ENCODE assay signal across 25 mouse cellular contexts in genomic region chr3:54577851-54578250, GRCm38 (mm10).
DNase-seq lines count a peak whose midpoint lies in the region; ATAC-seq and TF ChIP-seq lines count a peak whose summit lies in the region.
"Had no signal": no experiment of that assay in that cellular context is flagged by ENCODE, and none has a peak within 500 bp of the region (broad histone marks: within the 10 kb centered on the region; RNA-seq: fewer than 3 reads in every experiment).

No protein-coding gene starts in this region.

- no peak overlapping the region for H3K4me2 ChIP-seq in embryonic facial prominence, embryonic 13.5 days
- no peak overlapping the region for H3K4me2 ChIP-seq in forebrain, embryonic 14.5 days (ENCODE audit: low read length)
- H3K4me2 ChIP-seq in forebrain, embryonic 12.5 days, result no peak overlapping the region
- no peak overlapping the region for H3K4me2 ChIP-seq in forebrain, postnatal 0 days (ENCODE audit: low read depth)
- H3K4me2 ChIP-seq: embryonic facial prominence, embryonic 12.5 days had no signal

- no peaks in the 10 kb centered on the region for H3K27me3 ChIP-seq in embryonic facial prominence, embryonic 13.5 days
- H3K27me3 ChIP-seq in embryonic facial prominence, embryonic 10.5 days (replicated peaks; ENCODE audit: low read depth, poor library complexity, severe bottlenecking), result no peaks in the 10 kb centered on the region
- H3K27me3 ChIP-seq in forebrain, embryonic 14.5 days (replicated peaks; ENCODE audit: control insufficient read depth, insufficient read depth, low read length), result no peaks in the 10 kb centered on the region
- no peaks in the 10 kb centered on the region for H3K27me3 ChIP-seq in forebrain, embryonic 12.5 days
- no peaks in the 10 kb centered on the region for H3K27me3 ChIP-seq in forebrain, postnatal 0 days (ENCODE audit: insufficient read depth, low read length)
- no peaks in the 10 kb centered on the region for H3K27me3 ChIP-seq in forebrain, embryonic 10.5 days (ENCODE audit: poor library complexity, severe bottlenecking)
- H3K27me3 ChIP-seq: CH12.LX; embryonic facial prominence, embryonic 12.5 days; Patski had no signal

- H3K27ac ChIP-seq in embryonic facial prominence, embryonic 13.5 days, result 0 out of 2 replicates have a peak overlapping the region, but pooled peaks have one; percentile 16
- no peak overlapping the region for H3K27ac ChIP-seq in embryonic facial prominence, embryonic 10.5 days (replicated peaks)
- no peak overlapping the region for H3K27ac ChIP-seq in forebrain, embryonic 14.5 days (ENCODE audit: low read depth, low read length)
- no peak overlapping the region for H3K27ac ChIP-seq in forebrain, embryonic 12.5 days
- no peak overlapping the region for H3K27ac ChIP-seq in forebrain, postnatal 0 days (ENCODE audit: low read depth, low read length)
- no peak overlapping the region for H3K27ac ChIP-seq in forebrain, embryonic 10.5 days
- H3K27ac ChIP-seq: embryonic facial prominence, embryonic 12.5 days had no signal

- 92% methylated on average over 5 of the region's 5 CpGs for WGBS in embryonic facial prominence, embryonic 13.5 days
- WGBS in embryonic facial prominence, embryonic 10.5 days, result 91% methylated on average over 5 of the region's 5 CpGs
- WGBS in forebrain, embryonic 14.5 days, result 75% methylated on average over 5 of the region's 5 CpGs
- 86% methylated on average over 5 of the region's 5 CpGs for WGBS in forebrain, embryonic 12.5 days
- 53% methylated on average over 5 of the region's 5 CpGs for WGBS in forebrain, postnatal 0 days
- 90% methylated on average over 5 of the region's 5 CpGs for WGBS in forebrain, embryonic 10.5 days

- no peak for DNase-seq in embryonic facial prominence, embryonic 10.5 days (ENCODE audit: low spot score)
- DNase-seq in forebrain, embryonic 14.5 days (ENCODE audit: low spot score), result peak; percentile 49
- peak; percentile 29 for DNase-seq in forebrain, postnatal 0 days
- no peak for DNase-seq in forebrain, embryonic 10.5 days (ENCODE audit: extremely low spot score, low spot score)
- DNase-seq in brain, embryonic 14.5 days (ENCODE audit: low read depth), result peak; percentile 59
- DNase-seq in ovary, postnatal 10 days (ENCODE audit: low spot score), result no peak
- DNase-seq: adrenal gland, adult 8-10 months; adrenal gland, postnatal 14 days; adrenal gland, postnatal 36 days; B cell, adult 2 months; cerebellum, adult 11 months; cerebellum, adult 18-20 months; cerebellum, adult 8-10 months; cerebellum, adult 9-11 months; cerebellum, postnatal 14 days; cerebellum, postnatal 36 days; embryo, embryonic 11 days had no signal

- H3K9ac ChIP-seq in embryonic facial prominence, embryonic 13.5 days, result no peak overlapping the region
- no peak overlapping the region for H3K9ac ChIP-seq in forebrain, embryonic 14.5 days (ENCODE audit: low read length)
- no peak overlapping the region for H3K9ac ChIP-seq in forebrain, embryonic 12.5 days
- no peak overlapping the region for H3K9ac ChIP-seq in forebrain, postnatal 0 days
- H3K9ac ChIP-seq: embryonic facial prominence, embryonic 12.5 days had no signal

- no peak overlapping the region for H3K4me3 ChIP-seq in embryonic facial prominence, embryonic 13.5 days
- no peak overlapping the region for H3K4me3 ChIP-seq in embryonic facial prominence, embryonic 10.5 days
- no peak overlapping the region for H3K4me3 ChIP-seq in forebrain, embryonic 14.5 days (ENCODE audit: low read depth, low read length)
- H3K4me3 ChIP-seq in forebrain, embryonic 12.5 days (replicated peaks), result no peak overlapping the region
- H3K4me3 ChIP-seq in forebrain, postnatal 0 days (ENCODE audit: low read depth, low read length), result no peak overlapping the region
- no peak overlapping the region for H3K4me3 ChIP-seq in forebrain, embryonic 10.5 days
- H3K4me3 ChIP-seq: embryonic facial prominence, embryonic 12.5 days had no signal

- peaks cover 4% of the 10 kb centered on the region; the same call in 1 of the 2 replicates for H3K9me3 ChIP-seq in embryonic facial prominence, embryonic 13.5 days
- peaks cover 2% of the 10 kb centered on the region; the same call in 1 of the 2 replicates for H3K9me3 ChIP-seq in embryonic facial prominence, embryonic 10.5 days
- H3K9me3 ChIP-seq in forebrain, embryonic 14.5 days (replicated peaks; ENCODE audit: control insufficient read depth, low read length), result no peaks in the 10 kb centered on the region
- H3K9me3 ChIP-seq in forebrain, embryonic 12.5 days, result no peaks in the 10 kb centered on the region
- no peaks in the 10 kb centered on the region for H3K9me3 ChIP-seq in forebrain, postnatal 0 days (ENCODE audit: low read length)
- H3K9me3 ChIP-seq in forebrain, embryonic 10.5 days, result peaks cover 3% of the 10 kb centered on the region; the same call in 1 of the 2 replicates
- H3K9me3 ChIP-seq: embryonic facial prominence, embryonic 12.5 days had no signal

- TF ChIP-seq POLR2A in brain, embryonic 14.5 days (IDR thresholded peaks at IDR 0.05; ENCODE audit: borderline replicate concordance, extremely low read depth, insufficient read depth, insufficient read length, poor library complexity, severe bottlenecking), result no peak

- ATAC-seq in embryonic facial prominence, embryonic 13.5 days (ENCODE audit: insufficient number of reproducible peaks, insufficient read depth, low FRiP score, low TSS enrichment, low read depth), result no peak
- peak; percentile 42; the same call in 1 of the 2 replicates for ATAC-seq in forebrain, embryonic 14.5 days
- ATAC-seq in forebrain, embryonic 12.5 days (ENCODE audit: low FRiP score), result no peak
- peak; percentile 58 for ATAC-seq in forebrain, postnatal 0 days
- ATAC-seq: activated CD4-positive, CD25-positive, alpha-beta regulatory T cell, adult 4 months; CD4-positive, CD25-positive, alpha-beta regulatory T cell, adult 4 months; Patski had no signal

- H3K4me1 ChIP-seq in embryonic facial prominence, embryonic 13.5 days, result no peaks in the 10 kb centered on the region; the same call in 1 of the 2 replicates
- no peaks in the 10 kb centered on the region for H3K4me1 ChIP-seq in embryonic facial prominence, embryonic 10.5 days
- no peaks in the 10 kb centered on the region for H3K4me1 ChIP-seq in forebrain, embryonic 14.5 days (ENCODE audit: control insufficient read depth, insufficient read depth, low read length)
- H3K4me1 ChIP-seq in forebrain, embryonic 12.5 days, result no peaks in the 10 kb centered on the region
- H3K4me1 ChIP-seq in forebrain, postnatal 0 days (ENCODE audit: insufficient read depth), result no peaks in the 10 kb centered on the region
- no peaks in the 10 kb centered on the region for H3K4me1 ChIP-seq in forebrain, embryonic 10.5 days
- H3K4me1 ChIP-seq: embryonic facial prominence, embryonic 12.5 days had no signal

- no peak for TF ChIP-seq CTCF in forebrain, postnatal 0 days (IDR thresholded peaks at IDR 0.05; ENCODE audit: low read depth)
- no peak for TF ChIP-seq CTCF in brain, embryonic 14.5 days (IDR thresholded peaks at IDR 0.05; ENCODE audit: borderline replicate concordance, extremely low read depth, insufficient read depth, insufficient read length)

- H3K36me3 ChIP-seq in embryonic facial prominence, embryonic 13.5 days, result no peaks in the 10 kb centered on the region
- no peaks in the 10 kb centered on the region for H3K36me3 ChIP-seq in embryonic facial prominence, embryonic 10.5 days (replicated peaks)
- H3K36me3 ChIP-seq in forebrain, embryonic 14.5 days (ENCODE audit: control insufficient read depth, insufficient read depth, low read length), result no peaks in the 10 kb centered on the region
- no peaks in the 10 kb centered on the region for H3K36me3 ChIP-seq in forebrain, embryonic 12.5 days (replicated peaks)
- H3K36me3 ChIP-seq in forebrain, postnatal 0 days (ENCODE audit: insufficient read depth), result no peaks in the 10 kb centered on the region
- H3K36me3 ChIP-seq in forebrain, embryonic 10.5 days (replicated peaks), result no peaks in the 10 kb centered on the region
- H3K36me3 ChIP-seq: embryonic facial prominence, embryonic 12.5 days; G1E had no signal

Comparison
In these comparisons a context has a peak if more than half of its experiments do, and no peak if none do; other contexts are left out.
1. ATAC-seq: peak in forebrain, embryonic 14.5 days (single experiment) and forebrain, postnatal 0 days (single experiment); none in embryonic facial prominence, embryonic 13.5 days (single experiment) and forebrain, embryonic 12.5 days (single experiment).
2. DNase-seq: peak in forebrain, embryonic 14.5 days (single experiment), forebrain, postnatal 0 days (single experiment) and brain, embryonic 14.5 days (single experiment); none in embryonic facial prominence, embryonic 10.5 days (single experiment), forebrain, embryonic 10.5 days (single experiment) and ovary, postnatal 10 days (single experiment).